Mouse (Mus musculus): ENCODE measurements at regions not wholly inside any gene's neighbourhood (a gene's known extent, or its start where the extent isn't known, plus 50 kb on each side); places are given as distances from the start of the nearest gene placed in this dataset.

DNA sequence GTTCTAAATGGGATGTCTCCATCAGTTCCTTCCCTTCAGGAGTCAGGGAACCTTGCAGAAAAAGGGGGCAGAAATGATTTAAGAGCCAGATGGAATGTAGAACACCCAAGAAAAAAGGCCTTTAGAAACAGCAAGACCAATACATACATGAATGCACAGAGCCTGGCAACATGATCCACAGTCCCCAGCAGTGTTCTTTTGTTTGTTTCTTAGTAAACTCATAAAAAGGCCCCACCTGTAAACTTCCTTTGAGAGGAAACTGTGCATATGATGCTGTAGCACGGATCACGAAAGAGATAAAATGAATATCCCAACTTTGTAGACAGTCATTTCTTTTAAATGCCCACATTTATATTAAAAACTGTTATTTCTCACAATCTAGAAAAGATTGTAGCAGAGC is 92.7 kb upstream of the 2610001J05Rik start:
- TF ChIP-seq EP300 (optimal IDR thresholded peaks at IDR 0.05) (no peak), CTCF (IDR thresholded peaks at IDR 0.05; ENCODE audit: low read depth) (no peak)

Measured in stomach, postnatal 0 days (tissue).